Mouse (Mus musculus) cerebellum, postnatal 10 days (tissue): ENCODE results near the gene Zfyve27.

Source experiments
- DNase-seq, 2 experiments: peaks; one replicate each; pipeline ENCODE4 v3.0.0; 2021; ENCODE audit warnings: mixed read lengths in 2 of 2

Zfyve27 gene

GRCm38 (mm10) chr19:42144067-42144466, 19.7 kb upstream of the Zfyve27 start:
- no peak for DNase-seq

DNA sequence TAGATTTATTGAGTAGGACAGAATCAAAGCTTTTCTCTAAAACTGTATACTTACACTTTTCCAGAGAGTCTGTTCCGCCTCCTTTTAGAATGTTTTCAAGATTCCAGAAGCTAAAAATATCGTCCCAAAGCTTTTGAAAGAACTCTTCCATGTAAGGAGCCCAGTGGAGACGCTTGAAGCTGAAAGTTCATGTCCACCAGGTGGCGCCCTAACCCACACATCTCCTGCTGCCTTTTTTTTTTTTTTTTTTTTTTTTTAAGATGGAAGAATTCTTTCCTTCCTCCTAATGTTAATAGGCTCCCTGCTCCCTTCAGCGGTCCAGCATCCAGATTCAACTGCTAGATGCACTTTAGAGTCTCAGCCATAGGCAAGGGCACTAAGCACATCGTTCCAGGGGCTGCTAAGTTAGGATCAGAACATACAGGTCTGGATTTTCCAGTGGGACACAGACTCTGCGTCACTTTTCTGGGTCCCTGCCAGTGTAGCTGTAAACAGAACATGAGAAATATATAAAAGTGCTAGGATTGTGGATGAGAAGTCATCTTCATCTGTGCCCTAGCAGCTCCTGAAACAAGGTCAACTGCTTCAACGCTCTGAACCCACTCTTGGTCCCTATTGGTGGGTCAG, 19.1 kb upstream of the Zfyve27 start:
- peak; percentile 91 to 94 for DNase-seq

DNA sequence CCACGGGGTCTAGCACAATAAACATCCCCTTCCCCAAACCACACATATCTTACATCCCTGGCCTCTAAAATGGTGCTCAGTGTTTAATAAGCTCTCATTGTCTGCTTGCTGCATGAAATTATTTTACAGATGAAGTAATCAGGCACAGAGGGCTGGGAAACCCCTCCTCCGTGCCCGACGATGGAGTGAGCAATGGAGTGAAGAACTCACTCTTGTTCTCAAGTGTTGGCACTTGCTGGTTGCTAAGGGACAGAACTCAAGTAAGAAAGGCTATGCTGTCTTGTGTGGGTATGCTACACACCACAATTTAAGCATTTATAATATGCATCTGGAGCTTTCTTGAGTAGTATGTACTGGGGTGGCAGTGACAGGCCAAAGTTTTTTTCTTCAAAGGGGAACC, 18.5 kb upstream of the Zfyve27 start:
- no peak for DNase-seq

DNA sequence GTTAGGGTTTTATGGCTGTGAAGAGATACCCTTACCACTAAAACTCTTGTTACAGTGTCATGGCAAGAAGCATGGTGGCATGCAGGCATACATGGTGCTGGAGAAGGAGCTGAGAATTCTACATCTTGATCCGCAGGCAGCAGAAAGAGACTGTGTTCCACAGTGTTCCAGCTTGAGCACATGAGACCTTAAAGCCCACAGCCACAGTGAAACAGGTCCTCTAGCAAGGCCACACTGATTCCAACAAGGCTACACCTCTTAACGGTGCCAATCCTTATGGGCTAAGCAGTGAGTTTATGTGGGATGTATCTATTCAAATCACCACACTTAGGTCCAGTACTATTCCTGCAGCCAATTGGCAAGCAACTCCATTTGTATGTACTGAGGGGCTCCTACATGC, 18.0 kb upstream of the Zfyve27 start:
- DNase-seq: no peak

DNA sequence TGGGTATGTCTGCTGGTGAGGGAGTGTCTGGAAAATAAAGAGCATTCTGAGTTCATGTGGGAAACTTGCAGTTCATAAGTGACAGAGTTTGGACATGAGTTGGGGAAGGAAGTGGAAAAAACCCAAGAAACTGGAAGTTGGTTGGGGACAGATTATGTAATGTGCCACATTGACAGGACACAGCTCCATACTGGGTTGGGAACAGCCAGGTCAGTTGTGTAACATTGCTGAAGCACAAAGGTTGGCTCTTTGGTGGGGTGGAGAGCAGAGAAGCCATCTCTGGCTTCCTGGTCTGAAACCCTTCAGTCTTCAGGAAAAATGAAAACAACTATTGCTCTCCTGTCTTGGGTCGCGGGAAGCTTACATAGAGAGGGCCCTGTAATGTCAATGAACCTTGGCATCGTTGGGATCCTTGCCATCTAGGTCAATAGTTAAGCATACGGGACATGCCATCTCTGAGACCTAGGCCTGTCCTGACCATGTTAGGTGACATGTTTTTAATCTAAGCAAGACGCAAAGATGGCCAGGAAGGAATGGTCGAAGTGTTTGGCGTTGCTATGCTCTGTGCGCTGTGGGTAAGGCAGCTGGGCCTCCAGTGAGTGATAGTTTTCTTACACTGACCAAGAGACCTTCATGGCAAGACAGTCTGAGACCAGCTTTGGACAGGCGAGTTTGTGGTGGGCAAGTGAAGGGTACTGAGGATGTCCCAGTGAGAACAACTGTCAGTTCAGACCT, 17.3 kb upstream of the Zfyve27 start:
- no peak for DNase-seq

GRCm38 (mm10) chr19:42147170-42147768, 16.5 kb upstream of the Zfyve27 start, which contains the start of gene Marveld1:
TSS of gene Marveld1 (plus strand) at chr19:42147400.
- DNase-seq: peak; percentile 62 to 64

DNA sequence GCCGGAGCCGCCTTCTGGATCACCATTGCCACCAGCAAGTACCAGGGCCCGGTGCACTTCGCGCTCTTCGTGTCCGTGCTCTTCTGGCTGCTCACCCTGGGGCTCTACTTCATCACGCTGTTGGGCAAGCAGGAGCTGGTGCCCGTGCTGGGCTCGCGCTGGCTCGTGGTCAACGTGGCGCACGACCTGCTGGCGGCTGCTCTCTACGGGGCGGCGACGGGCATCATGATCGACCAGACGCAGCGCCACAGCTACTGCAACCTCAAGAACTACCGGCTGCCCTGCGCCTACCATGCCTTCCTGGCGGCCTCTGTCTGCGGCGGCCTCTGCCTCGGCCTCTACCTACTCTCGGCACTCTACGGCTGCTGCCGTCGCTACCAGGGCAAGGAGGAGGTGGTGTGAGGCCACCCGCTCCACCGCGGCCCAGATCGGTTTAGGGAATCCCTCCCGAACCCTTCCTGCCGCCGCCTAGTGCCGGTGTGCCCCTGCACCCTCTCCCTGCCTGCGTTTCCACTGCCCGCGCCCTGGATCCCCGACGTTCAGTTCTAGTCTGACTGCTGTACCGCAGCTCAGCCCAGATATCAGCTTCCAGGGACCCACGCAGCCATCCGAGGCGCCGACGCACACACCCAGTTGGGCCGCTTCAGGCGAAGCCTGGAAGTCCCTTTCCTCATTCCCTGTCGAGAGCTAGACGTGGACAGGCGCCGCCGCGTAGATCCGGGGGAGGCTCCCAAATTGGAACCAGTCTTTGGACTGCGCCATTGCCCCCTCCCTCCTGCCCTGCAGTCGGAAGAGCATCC, 15.8 kb upstream of the Zfyve27 start:
- DNase-seq: peak; percentile 76 to 78

DNA sequence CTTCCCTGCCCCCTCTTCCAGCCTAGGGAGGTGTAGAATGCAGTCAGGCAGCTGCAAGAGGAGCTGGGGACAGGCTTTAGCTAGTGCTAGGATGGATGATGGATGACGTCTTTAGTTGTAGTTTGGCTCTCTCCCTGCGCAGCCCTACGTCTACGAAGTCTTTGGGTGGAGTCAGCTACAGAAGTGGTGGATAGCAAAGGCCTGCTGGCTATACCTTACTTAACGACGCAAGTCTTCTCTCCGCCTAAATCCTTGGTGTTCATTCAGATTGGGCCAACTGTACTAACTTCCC, 15.2 kb upstream of the Zfyve27 start:
- no peak for DNase-seq

GRCm38 (mm10) chr19:42151990-42152389, 11.8 kb upstream of the Zfyve27 start:
- peak; percentile 93 to 95 for DNase-seq

GRCm38 (mm10) chr19:42157493-42158237, 6.1 kb upstream of the Zfyve27 start:
- no peak for DNase-seq

GRCm38 (mm10) chr19:42158246-42159017, 5.3 kb upstream of the Zfyve27 start:
- no peak for DNase-seq

DNA sequence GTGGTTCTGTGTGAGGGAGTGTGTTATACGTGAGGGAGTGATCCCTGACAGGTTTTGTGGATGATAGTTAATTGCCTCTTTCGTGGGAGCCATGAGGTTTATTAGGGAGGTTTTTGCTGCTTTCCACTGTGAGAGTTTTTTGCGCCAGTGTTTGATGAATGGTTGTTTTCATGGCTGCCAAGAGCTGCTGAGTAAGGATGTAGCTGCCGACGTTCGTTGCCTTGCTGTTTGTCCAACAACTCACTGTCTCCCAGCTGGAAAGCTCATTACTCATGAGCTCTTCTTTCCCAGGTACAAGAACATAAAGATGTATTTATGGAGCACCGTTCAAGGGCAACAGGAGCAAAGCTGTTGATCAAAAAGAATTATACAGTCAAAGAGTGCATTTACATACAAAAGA, 437 bp downstream of the Zfyve27 start:
- DNase-seq: no peak

DNA sequence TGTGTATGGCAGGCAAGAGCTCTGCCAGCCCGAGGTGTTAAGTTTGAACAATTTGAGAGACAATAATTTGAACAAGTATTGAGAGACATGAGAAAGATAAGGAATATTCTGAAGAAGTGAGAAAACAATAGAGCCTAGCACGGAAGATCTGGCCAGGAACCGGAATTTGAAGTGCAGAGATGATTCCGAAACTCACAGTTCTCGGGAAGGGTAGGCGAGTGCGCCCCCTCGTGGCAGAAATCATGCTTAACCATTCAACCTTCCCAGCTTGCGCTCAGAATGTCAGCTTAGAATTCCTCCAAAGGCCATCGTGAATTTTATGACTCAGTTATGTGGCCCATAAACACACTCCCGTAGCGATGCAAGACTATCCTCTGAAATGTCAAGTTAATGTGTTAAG, 2.4 kb downstream of the Zfyve27 start:
- peak; percentile 93 to 97 for DNase-seq

DNA sequence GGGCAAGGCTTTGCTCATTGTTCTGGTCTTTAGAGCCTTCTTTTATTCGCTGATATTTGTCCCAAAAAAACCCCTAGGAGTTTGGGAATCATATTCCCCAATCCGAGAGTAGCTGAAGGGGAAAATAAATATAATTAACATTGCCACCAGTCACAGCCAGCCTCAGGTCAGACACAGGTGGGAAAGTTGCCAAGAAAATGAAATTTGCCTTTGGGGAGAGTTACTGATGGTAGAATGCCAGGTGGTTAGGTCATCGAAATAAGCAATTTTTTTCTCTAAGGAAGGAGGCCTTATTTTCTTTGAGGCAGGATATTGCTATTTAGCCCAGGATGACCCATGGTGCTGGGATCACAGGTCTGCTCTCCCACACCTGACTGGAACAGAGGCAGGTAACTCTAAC, 3.0 kb downstream of the Zfyve27 start:
- peak in 1 of 2 experiments; percentile 55 for DNase-seq

GRCm38 (mm10) chr19:42167489-42167888, 3.7 kb downstream of the Zfyve27 start:
- DNase-seq: no peak

- peak; percentile 46 to 49 for DNase-seq
These were observed 5.7 kb downstream of the Zfyve27 start for GRCm38 (mm10) chr19:42169322-42169975.

DNA sequence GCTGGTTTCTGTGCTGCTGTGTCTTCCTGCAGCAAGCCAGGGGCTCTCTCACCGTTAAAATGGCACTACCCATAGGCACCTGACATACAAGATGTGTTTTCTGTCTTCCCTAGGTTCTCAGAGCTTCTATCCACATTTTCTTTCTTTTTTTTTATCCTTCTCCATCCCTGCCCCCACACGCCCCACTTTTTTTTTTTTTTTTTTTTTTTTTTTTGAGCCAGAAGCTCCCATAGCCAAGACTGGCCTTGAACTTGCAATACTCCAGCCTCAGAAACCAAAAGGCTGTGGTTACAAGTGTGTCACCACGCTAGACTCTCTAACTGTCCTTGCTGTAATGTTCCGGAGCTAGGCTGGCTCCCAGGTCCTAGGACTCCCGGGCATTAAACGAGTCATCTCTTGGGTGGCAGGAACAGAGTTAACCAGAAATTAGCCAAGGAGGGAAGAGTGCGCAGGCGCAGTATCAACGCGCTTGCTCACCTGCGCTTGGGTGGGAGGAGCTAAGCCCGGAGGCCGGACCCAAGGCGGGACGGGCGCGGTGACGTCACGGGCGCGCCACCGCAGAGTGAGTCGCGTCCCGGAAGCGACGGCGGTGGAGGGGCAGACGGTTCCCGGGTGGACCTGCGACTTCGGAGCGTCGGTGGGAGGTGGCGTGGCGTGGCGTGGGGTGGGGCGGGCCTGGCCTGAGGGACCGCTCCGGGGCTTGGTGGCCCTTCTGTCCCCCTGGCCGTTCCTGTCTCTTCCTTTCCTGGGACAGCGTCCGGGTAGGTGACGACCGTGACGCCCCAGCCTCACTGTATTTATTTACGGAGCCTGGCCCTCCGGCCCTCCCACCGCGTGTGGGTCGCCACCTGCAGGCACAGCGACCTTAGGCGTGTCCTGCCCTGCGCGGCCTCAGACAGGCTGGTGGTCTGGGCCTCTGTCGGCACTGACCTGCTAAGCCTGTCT, 6.5 kb downstream of the Zfyve27 start:
- DNase-seq: peak; percentile 97 to 98

DNA sequence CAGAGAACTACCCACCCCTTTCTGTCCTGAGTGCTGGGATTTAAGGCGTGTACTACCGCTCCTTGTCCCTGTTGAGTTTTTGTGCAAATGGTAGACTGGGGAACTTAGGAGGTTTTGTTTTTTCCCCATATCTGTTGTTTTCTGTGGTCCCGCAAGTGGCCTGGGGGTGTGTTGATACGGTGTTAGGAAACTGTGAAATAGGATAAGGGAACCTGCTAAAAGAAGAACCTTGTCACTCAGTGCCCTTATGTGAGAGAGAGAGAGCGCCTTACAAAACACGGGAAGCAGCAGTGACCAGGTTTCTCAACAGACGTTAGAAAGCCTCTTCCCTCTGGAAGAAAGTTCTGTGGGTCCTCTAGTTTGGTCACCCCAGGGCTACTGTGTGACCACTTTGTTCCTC, 13.1 kb downstream of the Zfyve27 start:
- no peak for DNase-seq

GRCm38 (mm10) chr19:42177461-42177860, 13.7 kb downstream of the Zfyve27 start:
- DNase-seq: no peak

- no peak for DNase-seq
These were observed 15.6 kb downstream of the Zfyve27 start for GRCm38 (mm10) chr19:42179356-42179755.
